Mouse (Mus musculus): ENCODE data around the gene Muc20. TPM values are rescaled to one million over a fixed set of nuclear protein-coding genes. Genes with fewer than 3 reads are reported as not detected.

The Muc20 gene
- polyA plus RNA-seq, 1 experiment from 2014 or later, result 0.04 TPM

DNA sequence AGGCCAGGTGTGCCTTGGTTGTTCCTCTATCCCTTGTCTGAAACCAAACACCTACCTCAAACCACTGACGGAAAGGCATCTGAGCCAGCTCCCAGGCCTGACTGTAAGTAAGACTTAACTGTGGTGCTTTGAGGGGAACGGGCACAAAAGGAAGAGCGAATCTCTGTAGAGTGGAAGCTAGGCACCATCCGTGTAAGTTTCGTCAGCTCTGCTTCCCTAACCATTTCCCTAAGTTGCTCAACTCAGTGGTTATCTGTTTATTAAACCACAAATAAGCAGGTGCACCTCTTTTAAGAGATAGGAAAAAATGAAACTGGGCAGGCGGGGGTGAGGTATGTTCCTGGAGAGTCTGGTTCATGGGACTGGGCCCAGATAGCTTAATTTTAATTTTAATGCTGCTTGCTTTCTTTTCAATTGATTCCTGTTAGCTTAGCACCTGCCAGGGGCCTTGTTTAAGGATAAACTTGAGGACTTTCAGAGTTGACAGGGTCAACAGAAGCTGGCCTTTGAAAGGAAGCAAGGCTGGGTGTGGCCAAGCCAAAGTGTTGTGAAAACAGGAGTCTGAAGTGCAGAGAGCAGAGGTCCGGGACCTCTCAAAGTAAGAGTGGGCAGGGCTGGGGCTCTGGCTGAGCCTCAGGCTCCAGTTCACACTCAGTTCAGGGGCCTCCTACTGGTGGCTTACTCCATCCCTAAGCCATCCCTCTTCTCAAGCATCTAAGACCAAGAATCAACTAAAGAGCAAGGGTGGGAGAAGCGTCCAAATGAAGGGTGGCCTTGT is 10.4 kb upstream of the Muc20 start:
- Histone ChIP-seq H3K4me2 (ENCODE audit: low read length) (no peak overlapping the region), H3K27me3 (replicated peaks; ENCODE audit: control insufficient read depth, insufficient read depth, low read length) (no peaks in the 10 kb centered on the region), H3K9ac (ENCODE audit: low read length) (no peak overlapping the region), H3K27ac (ENCODE audit: low read depth) (no peak overlapping the region), H3K36me3 (ENCODE audit: control insufficient read depth, insufficient read depth, low read length) (no peaks in the 10 kb centered on the region), H3K9me3 (ENCODE audit: control insufficient read depth, low read length) (no peaks in the 10 kb centered on the region), H3K4me3 (ENCODE audit: low read depth, low read length) (no peak overlapping the region), H3K4me1 (replicated peaks; ENCODE audit: control insufficient read depth, insufficient read depth, low read length) (0 out of 2 replicates have a peak, but pooled peaks cover 8% of the 10 kb centered on the region)
- 60% methylated on average over 8 of the region's 8 CpGs for WGBS
- ATAC-seq (replicated peaks; ENCODE audit: low FRiP score, low TSS enrichment, low read depth) (no peak), DNase-seq (ENCODE audit: low spot score) (no peak)

DNA sequence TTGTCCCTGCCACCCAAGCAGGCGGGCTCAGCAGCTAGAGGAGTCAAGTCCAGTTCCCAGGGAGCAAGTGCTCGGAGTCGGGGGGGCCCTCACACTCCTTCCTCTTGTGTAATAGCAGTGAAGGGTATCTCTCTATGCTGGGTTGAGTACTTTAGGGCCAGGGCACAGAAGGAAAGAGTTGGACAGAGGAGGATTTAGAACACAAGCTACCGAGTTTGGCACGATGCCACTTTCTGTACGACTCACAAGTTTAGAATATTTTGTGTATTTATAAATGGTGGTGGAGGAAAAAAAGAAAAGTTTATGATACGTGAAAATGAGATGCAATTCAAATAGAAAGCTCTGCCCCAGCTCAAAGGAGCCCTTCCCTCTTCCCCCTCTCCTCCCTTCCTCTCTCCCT is 7.9 kb upstream of the Muc20 start:
- Histone ChIP-seq H3K27ac (ENCODE audit: low read depth) (no peak overlapping the region), H3K4me2 (ENCODE audit: low read length) (no peak overlapping the region), H3K4me1 (replicated peaks; ENCODE audit: control insufficient read depth, insufficient read depth, low read length) (0 out of 2 replicates have a peak, but pooled peaks cover 8% of the 10 kb centered on the region), H3K27me3 (replicated peaks; ENCODE audit: control insufficient read depth, insufficient read depth, low read length) (no peaks in the 10 kb centered on the region), H3K4me3 (ENCODE audit: low read depth, low read length) (no peak overlapping the region), H3K9me3 (ENCODE audit: control insufficient read depth, low read length) (no peaks in the 10 kb centered on the region), H3K9ac (ENCODE audit: low read length) (no peak overlapping the region), H3K36me3 (ENCODE audit: control insufficient read depth, insufficient read depth, low read length) (no peaks in the 10 kb centered on the region)
- 64% methylated on average over 7 of the region's 7 CpGs for WGBS
- no peak for DNase-seq (ENCODE audit: low spot score)
- no peak for ATAC-seq (replicated peaks; ENCODE audit: low FRiP score, low TSS enrichment, low read depth)

DNA sequence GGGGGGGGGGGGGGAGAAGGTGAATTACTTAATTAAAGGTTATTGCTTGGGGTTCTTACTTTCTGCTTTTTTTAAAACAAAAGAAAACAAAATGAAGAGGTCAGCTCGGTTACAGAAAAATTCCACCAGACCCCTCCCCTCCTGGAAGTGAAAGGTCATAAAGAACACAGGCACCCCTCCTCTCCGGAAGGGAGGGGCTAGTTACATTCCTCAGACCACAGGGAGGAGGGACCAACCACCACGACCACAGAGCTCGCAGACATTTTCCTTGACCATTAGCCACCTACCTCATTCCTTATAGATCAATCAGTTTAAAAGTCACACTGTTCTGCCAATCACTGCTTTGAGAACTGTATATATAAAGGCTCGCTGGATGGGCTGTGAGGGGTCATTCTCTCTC is 6.7 kb upstream of the Muc20 start:
- H3K4me1 ChIP-seq (replicated peaks; ENCODE audit: control insufficient read depth, insufficient read depth, low read length), result 0 out of 2 replicates have a peak, but pooled peaks cover 8% of the 10 kb centered on the region
- H3K9ac ChIP-seq (ENCODE audit: low read length), result no peak overlapping the region
- no peak for ATAC-seq (replicated peaks; ENCODE audit: low FRiP score, low TSS enrichment, low read depth)
- H3K27me3 ChIP-seq (replicated peaks; ENCODE audit: control insufficient read depth, insufficient read depth, low read length), result no peaks in the 10 kb centered on the region
- H3K4me3 ChIP-seq (ENCODE audit: low read depth, low read length), result no peak overlapping the region
- DNase-seq (ENCODE audit: low spot score), result no peak
- H3K4me2 ChIP-seq (ENCODE audit: low read length), result no peak overlapping the region
- H3K36me3 ChIP-seq (ENCODE audit: control insufficient read depth, insufficient read depth, low read length), result no peaks in the 10 kb centered on the region
- H3K9me3 ChIP-seq (ENCODE audit: control insufficient read depth, low read length), result no peaks in the 10 kb centered on the region
- 30% methylated on average over 5 of the region's 5 CpGs for WGBS
- no peak overlapping the region for H3K27ac ChIP-seq (ENCODE audit: low read depth)

DNA sequence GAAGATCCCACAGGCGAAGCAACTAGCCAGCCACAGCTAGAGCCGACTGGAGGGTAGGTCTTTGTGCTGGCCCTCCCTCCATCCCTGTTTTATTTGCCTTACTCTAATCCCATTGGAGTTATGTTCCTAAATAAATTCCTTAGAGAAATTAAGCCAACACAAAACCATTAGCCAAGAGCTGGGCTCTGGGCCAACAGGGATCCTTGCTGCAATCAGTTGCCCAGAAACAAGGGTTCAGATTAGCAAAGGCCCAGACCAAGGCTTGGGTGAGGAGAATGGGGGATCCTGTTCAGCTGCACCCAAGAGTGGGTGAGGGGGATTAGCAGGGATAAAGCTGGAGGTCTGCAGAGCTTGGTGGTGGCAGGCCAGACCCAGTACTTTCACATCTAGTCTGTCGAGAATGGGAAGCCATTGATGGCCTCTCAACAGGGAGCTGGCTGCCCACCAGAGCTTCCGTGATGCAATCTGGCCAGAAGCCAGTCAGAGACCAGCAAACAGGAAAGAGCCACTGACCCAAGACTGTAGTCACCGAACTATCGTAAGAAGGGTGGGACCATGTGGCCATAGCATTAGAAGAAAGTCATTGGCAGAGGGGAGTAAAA is 6.1 kb upstream of the Muc20 start:
- 0 out of 2 replicates have a peak, but pooled peaks have one; percentile 27 for ATAC-seq (replicated peaks; ENCODE audit: low FRiP score, low TSS enrichment, low read depth)
- H3K4me1 ChIP-seq (replicated peaks; ENCODE audit: control insufficient read depth, insufficient read depth, low read length), result 0 out of 2 replicates have a peak, but pooled peaks cover 8% of the 10 kb centered on the region
- WGBS, result 55% methylated on average over 6 of the region's 6 CpGs
- no peaks in the 10 kb centered on the region for H3K36me3 ChIP-seq (ENCODE audit: control insufficient read depth, insufficient read depth, low read length)
- H3K9me3 ChIP-seq (ENCODE audit: control insufficient read depth, low read length), result no peaks in the 10 kb centered on the region
- no peak overlapping the region for H3K4me3 ChIP-seq (ENCODE audit: low read depth, low read length)
- H3K27ac ChIP-seq (ENCODE audit: low read depth), result no peak overlapping the region
- DNase-seq (ENCODE audit: low spot score), result no peak
- no peak overlapping the region for H3K4me2 ChIP-seq (ENCODE audit: low read length)
- H3K27me3 ChIP-seq (replicated peaks; ENCODE audit: control insufficient read depth, insufficient read depth, low read length), result no peaks in the 10 kb centered on the region
- no peak overlapping the region for H3K9ac ChIP-seq (ENCODE audit: low read length)

DNA sequence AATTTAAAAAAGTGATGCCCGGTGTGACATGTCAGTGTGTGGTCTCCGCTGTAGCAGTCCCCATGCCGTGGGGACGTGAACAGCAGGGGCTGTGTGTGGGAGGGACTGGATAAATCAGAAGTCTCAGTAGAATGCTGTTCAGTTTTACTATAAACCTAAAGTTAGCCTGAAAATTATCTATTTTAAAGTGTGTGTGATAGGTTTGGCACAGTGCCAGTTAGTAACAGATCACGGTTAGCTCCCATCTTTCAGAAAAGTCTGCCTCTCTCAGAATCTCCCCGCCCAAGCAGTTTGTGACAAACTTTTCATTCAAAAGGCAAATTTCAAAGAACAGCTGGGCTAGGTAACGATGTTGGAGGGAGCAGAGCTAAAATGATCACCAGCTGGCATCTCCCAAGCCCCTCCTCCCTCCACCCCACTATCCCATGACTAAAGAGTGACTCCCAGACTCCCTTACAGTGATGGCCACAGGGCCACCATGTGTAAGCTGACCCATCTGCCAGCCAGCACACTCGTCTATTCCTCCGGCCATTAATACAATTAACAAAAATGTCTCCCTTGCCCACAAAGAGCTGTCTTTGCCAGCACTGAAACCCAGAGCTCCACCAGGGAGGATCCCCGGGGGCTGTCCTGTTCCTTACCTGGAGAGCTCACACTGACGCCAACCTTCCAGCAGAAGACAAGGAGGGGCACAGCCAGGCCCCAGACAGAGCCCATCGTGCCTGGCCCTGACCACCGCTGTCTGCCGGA is 384 bp downstream of the Muc20 start:
- H3K27me3 ChIP-seq (replicated peaks; ENCODE audit: control insufficient read depth, insufficient read depth, low read length), result no peaks in the 10 kb centered on the region
- WGBS, result 66% methylated on average over 14 of the region's 14 CpGs
- ATAC-seq (replicated peaks; ENCODE audit: low FRiP score, low TSS enrichment, low read depth), result no peak
- H3K9me3 ChIP-seq (ENCODE audit: control insufficient read depth, low read length), result no peaks in the 10 kb centered on the region
- H3K9ac ChIP-seq (ENCODE audit: low read length), result no peak overlapping the region
- no peak for DNase-seq (ENCODE audit: low spot score)
- no peaks in the 10 kb centered on the region for H3K4me1 ChIP-seq (replicated peaks; ENCODE audit: control insufficient read depth, insufficient read depth, low read length)
- no peaks in the 10 kb centered on the region for H3K36me3 ChIP-seq (ENCODE audit: control insufficient read depth, insufficient read depth, low read length)
- H3K4me3 ChIP-seq (ENCODE audit: low read depth, low read length), result no peak overlapping the region
- no peak overlapping the region for H3K4me2 ChIP-seq (ENCODE audit: low read length)
- H3K27ac ChIP-seq (ENCODE audit: low read depth), result no peak overlapping the region

DNA sequence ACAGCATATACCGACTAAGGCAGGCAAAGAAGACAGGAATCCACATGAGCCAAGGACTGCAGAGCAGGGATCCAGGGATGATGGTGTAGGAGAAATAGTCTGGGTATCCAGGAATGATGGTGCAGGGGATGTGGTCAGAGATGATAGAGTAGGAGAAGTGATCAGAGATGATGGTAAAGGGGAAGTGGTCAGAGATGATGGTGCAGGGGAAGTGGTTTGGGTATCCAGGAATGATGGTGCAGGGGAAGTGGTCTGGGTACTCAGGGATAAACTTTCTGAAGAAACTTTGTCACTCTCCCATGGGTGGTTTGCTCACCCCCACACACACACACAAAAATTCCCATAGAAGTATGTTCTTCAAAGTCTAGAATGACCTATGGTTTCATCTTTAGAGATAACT is 2.1 kb downstream of the Muc20 start:
- DNase-seq (ENCODE audit: low spot score) (no peak), ATAC-seq (replicated peaks; ENCODE audit: low FRiP score, low TSS enrichment, low read depth) (no peak)
- Histone ChIP-seq H3K9ac (ENCODE audit: low read length) (no peak overlapping the region), H3K9me3 (ENCODE audit: control insufficient read depth, low read length) (no peaks in the 10 kb centered on the region), H3K27ac (ENCODE audit: low read depth) (no peak overlapping the region), H3K4me3 (ENCODE audit: low read depth, low read length) (no peak overlapping the region), H3K4me1 (replicated peaks; ENCODE audit: control insufficient read depth, insufficient read depth, low read length) (no peaks in the 10 kb centered on the region), H3K4me2 (ENCODE audit: low read length) (no peak overlapping the region), H3K27me3 (replicated peaks; ENCODE audit: control insufficient read depth, insufficient read depth, low read length) (no peaks in the 10 kb centered on the region), H3K36me3 (ENCODE audit: control insufficient read depth, insufficient read depth, low read length) (no peaks in the 10 kb centered on the region)
- WGBS, result 74% methylated on average over 1 of the region's 1 CpGs

DNA sequence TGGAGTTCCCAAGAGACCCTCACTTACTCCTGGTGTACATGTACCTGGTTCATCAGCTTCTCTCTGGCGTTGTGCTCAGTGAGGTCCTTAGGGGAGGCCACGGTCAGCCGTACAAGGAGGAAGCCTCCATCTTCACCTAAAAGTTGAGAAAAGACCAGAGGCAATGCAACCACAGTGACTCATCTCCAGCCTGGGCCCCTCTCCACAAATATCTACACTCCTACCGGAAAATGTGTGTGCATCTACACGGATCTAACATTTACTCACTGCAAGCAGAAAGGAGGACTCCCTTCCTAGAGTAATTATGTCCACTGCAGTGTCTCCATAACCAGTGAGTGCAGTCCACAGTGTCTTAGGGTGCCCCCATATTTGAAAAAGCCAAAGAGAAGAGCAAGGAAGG is 7.2 kb downstream of the Muc20 start:
- DNase-seq (ENCODE audit: low spot score) (no peak), ATAC-seq (replicated peaks; ENCODE audit: low FRiP score, low TSS enrichment, low read depth) (no peak)
- Histone ChIP-seq H3K4me2 (ENCODE audit: low read length) (no peak overlapping the region), H3K9ac (ENCODE audit: low read length) (no peak overlapping the region), H3K4me1 (replicated peaks; ENCODE audit: control insufficient read depth, insufficient read depth, low read length) (no peaks in the 10 kb centered on the region), H3K27me3 (replicated peaks; ENCODE audit: control insufficient read depth, insufficient read depth, low read length) (no peaks in the 10 kb centered on the region), H3K27ac (ENCODE audit: low read depth) (no peak overlapping the region), H3K36me3 (ENCODE audit: control insufficient read depth, insufficient read depth, low read length) (no peaks in the 10 kb centered on the region), H3K4me3 (ENCODE audit: low read depth, low read length) (no peak overlapping the region), H3K9me3 (ENCODE audit: control insufficient read depth, low read length) (no peaks in the 10 kb centered on the region)
- 90% methylated on average over 5 of the region's 5 CpGs for WGBS

DNA sequence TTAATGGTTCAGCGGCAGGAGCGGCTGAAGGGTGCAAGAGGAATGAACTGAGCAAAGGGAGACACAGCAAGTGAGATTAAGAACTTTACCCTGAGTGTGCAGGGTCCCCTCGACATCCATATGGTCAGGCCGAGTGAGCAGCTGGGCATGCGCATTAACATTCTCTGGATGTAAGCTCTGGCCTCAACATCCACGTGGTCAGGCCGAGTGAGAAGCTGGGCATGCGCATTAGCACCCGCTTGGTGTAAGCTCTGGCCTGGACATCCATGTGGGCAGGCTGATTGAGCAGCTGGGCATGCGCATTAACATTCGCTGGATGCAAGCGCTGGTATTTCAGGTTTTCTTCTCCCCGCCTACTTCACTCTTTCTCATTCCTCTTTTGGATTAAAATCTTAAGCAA is 12.4 kb downstream of the Muc20 start:
- H3K9me3 ChIP-seq (ENCODE audit: control insufficient read depth, low read length), result no peaks in the 10 kb centered on the region
- no peak overlapping the region for H3K9ac ChIP-seq (ENCODE audit: low read length)
- 83% methylated on average over 13 of the region's 13 CpGs for WGBS
- H3K36me3 ChIP-seq (ENCODE audit: control insufficient read depth, insufficient read depth, low read length), result no peaks in the 10 kb centered on the region
- no peaks in the 10 kb centered on the region for H3K27me3 ChIP-seq (replicated peaks; ENCODE audit: control insufficient read depth, insufficient read depth, low read length)
- no peak overlapping the region for H3K4me2 ChIP-seq (ENCODE audit: low read length)
- H3K4me1 ChIP-seq (replicated peaks; ENCODE audit: control insufficient read depth, insufficient read depth, low read length), result no peaks in the 10 kb centered on the region
- H3K27ac ChIP-seq (ENCODE audit: low read depth), result no peak overlapping the region
- no peak for DNase-seq (ENCODE audit: low spot score)
- H3K4me3 ChIP-seq (ENCODE audit: low read depth, low read length), result no peak overlapping the region
- ATAC-seq (replicated peaks; ENCODE audit: low FRiP score, low TSS enrichment, low read depth), result no peak

Measured in intestine, embryonic 14.5 days (tissue).